Mouse (Mus musculus): ENCODE measurements around the gene Ccl5.
A peak's percentile ranks its signal among the peaks of the same experiment; 100 is the strongest.
"Not testable (repeated sequence)": the region's sequence is repeated elsewhere in the genome, so short reads cannot be mapped to it uniquely, and the experiment has no call there.

Ccl5 gene

DNA sequence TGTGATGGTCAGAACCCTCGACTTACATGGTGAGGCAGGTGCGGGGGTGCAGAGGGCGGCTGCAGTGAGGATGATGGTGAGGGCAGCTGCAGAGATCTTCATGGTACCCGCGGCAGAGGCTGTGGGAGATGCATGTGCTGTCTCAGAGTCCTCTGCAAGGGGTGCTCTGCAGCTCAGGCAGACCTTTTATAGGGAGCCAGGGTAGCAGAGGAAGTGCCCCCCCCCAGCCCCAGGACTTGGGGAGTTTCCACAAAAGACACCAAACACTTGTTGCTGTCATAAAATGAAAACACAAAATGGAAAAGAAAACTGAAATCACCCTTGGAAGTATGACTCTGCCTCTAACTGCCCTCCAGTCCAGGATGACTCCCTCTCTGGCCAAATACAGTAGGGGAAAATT, at the start of gene Ccl5:
Ccl5 (minus strand) TSS at position 159 of the 400 bp plus-strand sequence.
- no peak for DNase-seq

DNA sequence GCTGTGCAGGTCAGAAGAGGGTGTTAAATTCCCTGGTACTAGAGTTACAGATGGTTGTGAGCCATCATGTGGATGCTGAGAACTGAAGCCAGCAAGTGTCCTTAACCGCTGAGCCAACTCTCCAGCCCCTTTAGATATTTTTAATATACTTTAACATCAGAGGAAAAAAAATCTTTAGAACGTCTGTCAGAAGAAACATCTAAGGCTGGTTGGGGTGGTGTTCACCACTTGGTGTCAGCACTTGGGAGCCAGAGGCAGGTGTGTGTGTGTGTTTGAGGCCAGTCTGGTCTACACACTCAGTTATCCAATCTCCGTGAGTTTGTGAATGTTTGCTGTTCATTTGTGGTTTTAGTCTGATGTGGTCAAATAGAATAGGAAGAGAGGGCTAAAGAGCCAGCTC, 48.7 kb upstream of the Ccl5 start:
- DNase-seq: no peak

DNA sequence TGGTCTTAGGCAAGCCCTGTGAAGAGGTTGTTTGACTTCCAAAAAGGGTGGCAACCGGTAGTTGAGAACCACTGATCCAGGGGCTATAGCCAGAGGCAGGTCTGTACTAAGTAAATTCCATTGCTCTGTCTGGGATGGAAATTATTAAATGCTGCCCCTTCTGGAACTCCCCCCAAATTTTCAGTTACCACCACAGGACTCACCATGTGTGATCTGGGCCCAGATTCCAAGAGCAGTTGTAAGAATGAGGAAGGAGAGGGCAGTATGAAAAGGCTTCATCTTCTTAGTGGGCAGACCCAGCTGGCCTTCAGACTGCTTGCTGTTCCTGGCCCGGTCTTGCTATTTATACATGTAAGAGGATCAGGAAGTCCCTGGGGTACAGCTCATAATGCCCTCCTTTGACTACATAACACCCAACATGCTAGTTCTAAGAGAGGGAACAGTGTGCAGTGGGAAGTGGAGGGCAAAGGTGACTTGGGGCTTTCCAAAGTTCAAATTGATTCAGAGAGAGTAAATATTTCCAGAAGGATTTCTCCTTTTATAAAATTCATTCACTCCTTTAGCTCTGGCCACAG, 48.0 kb upstream of the Ccl5 start, which contains the start of gene Ccl9:
Ccl9 (minus strand) TSS at position 451 of the 575 bp plus-strand sequence.
- no peak for DNase-seq

DNA sequence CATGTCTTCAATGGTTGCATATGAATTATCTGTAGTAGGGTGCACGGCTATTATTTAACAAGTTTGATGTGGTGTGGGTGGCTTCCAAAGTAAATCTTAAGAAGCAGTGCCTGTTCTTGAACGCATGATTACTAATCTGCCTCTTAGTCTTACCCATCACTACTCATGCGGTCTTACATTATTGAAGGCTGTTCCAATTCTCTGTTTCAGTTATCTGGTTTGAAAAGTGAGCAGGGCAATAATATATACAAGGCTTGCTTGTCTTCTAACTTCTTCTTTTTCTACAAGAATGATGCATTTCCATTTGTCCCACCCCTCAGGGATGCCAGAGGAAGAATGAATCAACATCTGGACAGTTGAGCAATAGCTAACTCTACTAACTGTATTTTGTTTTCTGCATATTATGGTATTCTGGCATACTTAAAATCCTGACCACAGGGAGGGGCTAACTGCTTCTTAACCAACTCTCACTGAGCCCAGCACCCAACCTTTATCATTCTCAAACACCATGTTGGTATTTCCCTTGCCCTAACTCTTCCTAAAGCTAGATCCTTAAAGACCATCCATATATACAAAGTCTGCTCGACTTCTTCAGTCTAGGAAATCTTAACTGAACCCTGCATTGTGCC, 46.7 kb upstream of the Ccl5 start:
- no peak for DNase-seq

DNA sequence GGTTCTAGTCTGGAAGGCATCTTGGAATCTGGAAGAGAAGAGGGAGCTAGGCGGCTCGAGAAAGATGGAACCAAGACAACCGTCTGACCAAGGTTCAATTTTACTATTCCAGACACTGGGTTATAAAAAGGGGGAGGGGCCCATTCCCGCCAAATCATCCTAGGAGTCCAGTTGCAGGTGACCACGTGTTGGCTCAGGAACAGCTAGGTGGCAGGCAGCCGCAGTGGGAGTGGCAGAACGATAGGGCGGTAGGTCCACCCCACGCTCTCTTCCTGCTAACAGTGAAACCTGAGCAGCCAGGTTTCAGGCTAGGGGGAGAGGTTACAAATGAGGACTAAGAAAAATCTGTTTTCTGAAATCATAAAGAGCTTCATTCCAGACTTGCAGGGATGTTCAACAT, 42.5 kb upstream of the Ccl5 start:
- DNase-seq: no peak

DNA sequence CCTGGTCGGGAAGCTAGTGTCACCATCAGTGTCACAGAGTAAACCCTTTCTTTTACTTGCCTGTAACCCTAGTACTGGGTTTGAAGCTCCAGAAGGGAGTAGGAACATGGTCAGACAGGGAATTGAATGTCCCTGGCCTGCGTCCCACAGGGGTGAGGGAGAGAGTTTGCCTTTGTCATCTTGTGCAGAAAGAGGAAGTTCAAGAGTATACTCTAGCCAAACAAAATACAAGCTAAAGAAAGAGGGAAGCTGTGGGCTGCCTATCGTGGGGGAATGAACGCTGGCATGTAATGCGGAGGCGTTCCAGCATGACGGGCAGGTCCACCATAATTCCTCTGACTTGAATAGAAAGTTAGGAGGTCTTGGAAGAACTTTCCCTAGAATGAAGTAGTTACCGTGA, 41.9 kb upstream of the Ccl5 start:
- no peak for DNase-seq

DNA sequence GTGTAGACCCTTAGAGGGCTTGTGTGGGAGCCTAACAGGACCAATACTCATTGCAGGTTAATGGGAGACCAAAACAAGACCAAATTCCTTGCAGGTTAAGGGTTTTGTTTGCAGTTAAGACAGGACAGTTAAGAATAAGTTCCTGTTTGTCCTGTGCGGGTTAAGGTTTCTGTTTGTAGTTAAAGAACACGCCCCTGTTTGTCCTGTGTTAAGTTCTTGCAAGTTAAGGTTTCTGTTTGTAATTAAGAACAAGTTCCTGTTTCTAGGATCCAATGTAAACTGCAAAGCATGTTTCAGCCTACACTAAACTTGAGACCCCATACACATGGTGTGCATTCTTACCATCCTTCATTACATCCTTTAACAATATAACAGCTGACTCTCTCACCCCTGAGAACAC, 39.9 kb upstream of the Ccl5 start:
- DNase-seq: no peak

DNA sequence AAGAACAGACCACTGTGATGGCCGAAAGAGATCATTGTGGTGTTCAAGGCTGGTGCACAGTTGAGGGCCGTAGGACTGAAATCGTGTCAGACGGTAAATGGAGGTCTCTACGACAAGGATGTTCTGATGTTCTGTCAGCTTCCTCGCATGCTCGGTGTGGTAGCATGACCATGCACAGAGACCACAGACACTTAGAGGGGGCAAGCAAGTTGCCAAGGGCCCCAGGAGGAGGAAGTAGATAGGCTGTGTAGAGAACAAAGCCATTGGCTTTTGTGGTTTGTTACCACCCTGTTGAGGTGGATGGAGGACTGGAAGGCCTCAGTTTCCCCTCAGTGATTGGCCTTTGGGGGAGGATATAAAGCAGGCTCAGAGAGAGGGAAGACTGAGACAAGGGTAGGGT, 38.9 kb upstream of the Ccl5 start:
- no peak for DNase-seq

DNA sequence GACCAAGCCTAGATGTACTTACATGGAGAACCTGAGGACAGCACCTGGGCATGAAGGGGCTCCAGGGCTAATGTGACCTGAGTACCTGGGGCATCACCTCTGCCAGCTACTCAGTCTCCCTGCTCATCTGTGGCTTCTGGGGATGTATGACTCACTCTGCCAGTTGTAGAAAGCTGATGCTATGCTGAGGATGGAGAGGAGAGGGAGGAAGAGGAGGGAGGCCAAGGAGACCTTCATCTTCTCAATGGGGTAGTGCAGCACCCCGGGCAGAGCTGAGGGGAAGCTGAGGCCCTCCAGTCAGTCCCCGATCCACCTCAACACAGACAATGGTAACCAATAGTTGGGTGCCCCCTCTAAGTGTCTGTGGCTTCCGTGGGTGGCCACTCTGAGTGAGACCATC, 38.5 kb upstream of the Ccl5 start:
- no peak for DNase-seq

DNA sequence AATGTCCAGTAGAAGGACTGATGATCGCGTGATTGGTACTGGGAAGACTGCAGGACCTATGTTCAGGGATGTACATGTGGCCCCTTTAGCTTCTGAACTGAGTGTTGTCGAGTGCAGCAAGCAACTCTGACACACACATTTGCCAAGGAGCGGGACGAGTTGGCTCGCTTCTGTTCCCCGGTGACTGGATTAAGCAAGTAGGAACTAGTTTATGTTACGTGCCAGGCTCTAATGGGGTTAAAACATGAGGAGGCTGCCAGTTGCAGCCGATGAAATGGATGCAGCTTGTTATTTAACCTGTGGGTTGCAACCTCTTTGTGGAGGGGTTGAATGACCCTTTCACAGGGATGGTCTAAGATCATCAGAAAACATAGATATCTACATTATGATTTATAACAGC, 37.7 kb upstream of the Ccl5 start:
- DNase-seq: no peak

DNA sequence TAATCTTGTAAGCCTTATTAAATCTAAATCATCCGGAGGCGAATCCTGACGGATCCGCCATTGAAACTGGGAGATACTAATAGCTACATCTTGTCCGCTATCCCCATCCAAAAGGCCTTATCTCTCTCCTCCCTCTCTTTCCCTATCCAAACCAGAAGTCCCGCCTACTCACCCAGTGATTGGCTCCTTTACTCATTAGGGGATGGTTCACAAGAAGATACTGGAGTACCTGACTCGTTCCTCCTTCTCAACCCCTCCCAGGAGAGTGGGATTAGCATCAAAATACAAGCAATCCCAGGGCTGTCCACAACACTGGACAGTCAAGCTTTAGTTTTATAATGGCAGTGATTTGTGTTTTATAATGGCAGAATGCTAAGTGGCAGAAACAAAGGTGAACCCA, 37.0 kb upstream of the Ccl5 start:
- no peak for DNase-seq

DNA sequence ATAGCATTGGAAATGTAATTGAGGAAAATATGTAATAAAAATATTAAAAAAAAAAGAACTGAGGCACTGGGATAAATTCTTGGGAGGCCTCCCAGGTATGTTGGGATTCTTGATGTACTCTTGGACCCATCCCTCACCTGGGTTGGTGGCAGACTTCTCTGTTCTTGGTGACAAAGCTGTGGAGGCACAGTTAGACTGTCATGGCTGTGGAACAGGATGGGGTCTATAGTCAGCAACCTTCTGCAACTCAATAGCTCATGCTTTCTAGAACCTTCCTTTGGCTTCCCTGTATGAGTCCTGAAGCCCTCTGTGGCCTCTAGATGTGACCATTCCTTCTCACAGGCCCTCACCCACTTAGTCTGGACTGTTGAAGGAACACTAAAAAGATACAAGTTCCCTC, 36.3 kb upstream of the Ccl5 start:
- DNase-seq: no peak

DNA sequence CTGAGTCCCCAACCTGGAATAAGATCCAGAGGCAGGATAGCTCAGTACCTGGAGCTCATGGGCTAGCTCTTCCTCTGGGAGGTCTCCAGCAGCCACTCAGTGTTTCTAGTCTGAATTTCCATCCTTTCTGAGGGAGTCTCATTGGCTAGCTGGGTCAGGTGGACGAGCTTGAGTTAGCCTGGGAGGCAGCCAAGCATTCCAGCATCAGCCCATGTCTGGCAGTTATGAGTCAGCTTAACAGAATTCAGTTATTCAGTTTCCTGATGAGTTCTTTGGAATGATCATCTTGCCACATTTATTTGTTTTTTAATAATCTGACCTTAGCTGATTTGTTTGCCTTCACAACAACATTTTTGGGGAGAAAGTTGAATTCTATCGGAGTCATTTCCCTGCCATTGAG, 33.4 kb upstream of the Ccl5 start:
- no peak for DNase-seq

DNA sequence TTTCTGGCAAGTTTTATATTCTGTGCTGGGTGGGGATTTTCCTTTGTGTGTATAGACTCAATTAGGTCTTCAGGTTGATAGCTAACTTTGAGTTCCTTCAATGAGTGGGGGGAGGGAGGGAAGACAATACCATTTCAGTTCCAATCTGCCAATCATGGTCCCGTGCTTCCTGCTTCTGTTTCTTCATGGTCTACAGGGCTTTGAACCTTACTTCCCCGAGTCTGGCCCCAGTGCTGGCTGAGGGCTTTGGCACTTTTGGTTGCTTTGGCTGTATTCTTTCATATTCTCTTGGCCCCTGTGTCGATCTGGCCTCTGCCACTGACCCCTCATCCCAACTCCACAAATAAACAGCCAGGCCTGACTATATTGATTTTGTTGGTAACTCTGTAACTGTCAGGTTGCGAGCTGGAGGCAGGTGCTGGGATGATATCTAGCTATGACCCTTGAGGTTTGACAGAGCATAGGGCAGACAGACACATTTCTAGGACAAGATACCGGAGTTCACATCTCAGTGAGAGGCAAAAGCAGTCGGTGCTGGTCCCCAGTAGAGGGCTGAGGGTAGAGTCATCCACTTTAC, 32.1 kb upstream of the Ccl5 start:
- no peak for DNase-seq

DNA sequence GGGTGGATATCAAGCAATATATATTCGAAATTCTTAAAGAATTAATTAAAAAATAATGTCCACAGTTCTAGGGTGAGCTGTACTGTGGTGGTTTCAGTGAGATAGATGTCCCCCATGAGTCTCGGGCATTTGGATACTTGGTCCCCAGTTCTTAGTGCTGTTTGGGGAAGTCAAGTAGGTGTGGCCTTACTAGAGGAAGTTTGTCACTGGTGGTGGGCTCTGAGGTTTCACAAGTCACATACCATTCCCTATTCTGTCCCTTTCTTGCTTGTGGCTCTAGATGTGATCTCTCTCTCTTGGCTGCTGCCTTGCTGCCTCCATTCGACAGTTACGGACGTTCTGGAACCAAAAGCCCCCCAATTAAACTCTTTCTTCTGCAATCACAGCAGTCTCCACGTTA, 30.1 kb upstream of the Ccl5 start:
- no peak for DNase-seq

DNA sequence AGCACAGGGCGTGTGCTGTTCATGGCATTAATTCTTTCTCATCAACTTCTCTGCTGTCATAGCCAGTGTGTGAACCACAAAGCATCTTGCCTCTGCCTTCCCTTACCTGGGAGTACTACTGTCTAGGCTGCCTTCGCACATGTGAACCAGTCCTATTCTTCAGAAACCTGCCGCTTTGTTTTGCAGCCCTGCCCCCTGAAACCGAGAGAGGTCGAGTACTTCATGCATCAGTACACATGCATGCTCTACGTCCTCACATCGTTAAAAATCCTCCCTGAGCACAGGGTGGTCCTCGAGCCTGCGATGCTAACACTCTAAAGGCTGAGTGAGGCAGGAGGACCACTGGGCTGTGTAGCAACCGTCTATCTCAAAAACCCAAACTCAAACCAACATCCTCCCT, 26.8 kb upstream of the Ccl5 start:
- no peak for DNase-seq

DNA sequence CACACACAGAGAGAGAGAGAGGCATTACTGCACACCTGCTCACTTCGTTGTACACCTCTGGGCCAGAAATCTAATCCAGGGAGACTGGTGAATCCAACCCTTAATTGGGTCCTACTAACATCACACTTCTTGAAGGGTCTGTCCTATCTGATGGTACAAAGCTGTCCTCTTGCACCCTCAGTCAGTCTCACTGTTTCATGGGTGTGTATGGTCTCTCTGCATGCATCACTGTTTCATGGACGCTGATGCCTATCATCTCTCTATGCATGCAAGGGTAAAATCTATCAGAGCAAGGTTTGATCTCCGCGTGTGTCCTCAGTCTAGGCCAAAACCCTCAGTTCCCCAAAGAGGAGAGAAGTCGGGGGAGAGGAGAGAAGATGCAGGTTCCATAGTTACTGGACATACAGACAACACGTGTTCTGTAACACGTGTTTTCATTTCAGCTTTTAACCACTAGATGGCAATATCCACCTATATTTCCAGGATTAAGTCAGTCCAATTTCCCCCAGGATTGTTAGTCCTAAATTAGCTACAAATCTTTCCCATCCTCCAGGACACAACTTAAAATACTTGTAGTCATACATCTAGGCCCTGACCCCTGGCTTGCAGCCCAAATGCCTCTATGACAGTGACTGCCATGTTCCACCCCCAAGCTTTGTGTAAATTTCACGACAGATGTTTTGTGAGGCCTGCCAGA, 25.9 kb upstream of the Ccl5 start:
- DNase-seq: peak; percentile 46

DNA sequence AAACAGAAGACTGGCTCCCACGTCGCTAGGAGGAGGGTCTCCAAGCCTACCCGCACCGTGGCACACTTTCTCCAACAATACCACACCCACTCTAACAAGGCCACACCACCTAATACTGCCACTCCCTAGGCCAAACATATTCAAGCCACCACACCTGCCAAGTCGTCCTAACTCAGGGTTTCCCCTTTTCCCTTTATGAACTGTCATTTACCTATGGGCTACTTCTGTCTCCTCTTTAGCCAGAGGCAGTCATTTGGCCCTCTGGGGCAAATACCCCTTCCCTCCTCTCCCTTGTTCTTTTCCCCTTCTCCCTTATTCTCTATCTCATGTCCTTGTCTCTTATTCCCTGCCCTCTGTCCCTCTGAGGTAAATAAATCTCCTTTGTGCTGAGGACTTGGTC, 21.4 kb upstream of the Ccl5 start:
- DNase-seq: no peak

DNA sequence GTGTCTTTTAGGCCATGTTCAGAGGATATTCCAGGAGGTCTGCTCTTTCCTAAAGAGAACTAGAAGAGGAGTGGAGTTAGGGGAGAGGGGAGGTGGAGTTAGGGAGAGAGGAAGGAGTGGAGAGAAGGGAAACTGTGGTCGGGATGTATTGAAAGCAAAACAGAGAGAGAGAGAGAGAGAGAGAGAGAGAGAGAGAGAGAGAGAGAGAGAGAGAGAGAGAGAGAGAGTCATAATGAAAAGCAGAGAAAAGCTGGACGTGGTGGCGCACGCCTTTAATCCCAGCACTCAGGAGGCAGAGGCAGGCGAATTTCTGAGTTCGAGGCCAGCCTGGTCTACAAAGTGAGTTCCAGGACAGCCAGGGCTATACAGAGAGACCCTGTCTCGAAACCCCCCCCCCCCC, 20.7 kb upstream of the Ccl5 start:
- DNase-seq: not testable (repeated sequence)

DNA sequence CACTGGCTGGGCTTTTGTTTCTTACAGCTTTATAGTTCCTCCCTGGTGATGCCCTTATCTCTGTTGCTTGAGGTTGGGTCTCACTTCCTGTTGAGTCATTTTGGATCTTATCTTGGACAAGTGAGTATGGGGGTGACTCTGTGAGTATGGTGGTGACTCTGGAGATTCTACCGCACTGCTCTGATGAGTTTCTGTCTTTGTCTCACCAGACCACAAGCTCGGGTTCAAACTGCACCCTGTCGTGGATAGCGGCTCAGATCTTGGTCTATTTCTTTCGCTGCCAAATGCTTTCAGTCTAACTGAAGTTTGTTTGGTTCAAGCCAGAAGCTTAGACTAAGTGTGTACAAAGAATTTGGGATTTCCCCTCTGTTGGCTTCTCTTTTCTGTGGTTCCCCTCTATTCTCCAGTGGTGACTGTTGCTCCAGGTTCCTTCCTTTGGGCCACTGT, 19.9 kb upstream of the Ccl5 start:
- no peak for DNase-seq

DNA sequence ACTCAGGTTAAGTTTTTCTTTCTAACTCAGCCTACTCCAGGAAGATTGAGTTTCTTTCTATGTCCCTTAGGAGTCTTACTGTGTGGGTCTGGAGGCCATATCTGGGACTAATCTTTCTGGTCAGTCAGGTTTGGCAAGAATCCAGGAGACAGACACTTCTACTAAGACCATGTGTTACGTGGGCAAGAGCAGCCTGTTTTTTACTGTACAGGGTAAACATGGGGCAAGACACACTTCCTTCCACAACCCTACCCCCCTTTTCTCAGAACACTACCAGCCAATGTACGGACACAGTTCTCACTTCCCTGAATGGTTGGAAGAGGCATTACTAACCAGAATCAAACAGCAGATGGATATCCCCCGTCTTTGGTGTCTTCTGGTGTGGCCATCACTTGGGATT, 13.9 kb upstream of the Ccl5 start:
- DNase-seq: no peak

DNA sequence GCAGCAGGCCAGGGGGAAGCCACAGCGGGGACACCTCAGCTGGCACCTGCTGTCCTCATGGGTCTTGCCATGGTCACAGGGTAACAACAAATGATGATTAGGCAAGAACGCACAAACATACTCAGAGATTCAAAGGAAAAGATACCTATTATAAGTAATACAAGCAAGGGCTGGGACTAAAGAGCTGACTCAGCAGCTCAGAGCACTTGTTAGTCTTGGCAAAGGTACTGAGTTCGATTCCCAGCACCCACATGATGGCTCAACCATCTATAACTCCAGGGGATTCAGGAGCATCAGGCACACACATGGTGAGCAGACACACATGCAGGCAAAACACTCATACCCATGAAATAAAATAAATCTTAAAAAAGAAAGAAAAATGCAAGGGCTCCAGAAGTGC, 11.1 kb upstream of the Ccl5 start:
- no peak for DNase-seq

DNA sequence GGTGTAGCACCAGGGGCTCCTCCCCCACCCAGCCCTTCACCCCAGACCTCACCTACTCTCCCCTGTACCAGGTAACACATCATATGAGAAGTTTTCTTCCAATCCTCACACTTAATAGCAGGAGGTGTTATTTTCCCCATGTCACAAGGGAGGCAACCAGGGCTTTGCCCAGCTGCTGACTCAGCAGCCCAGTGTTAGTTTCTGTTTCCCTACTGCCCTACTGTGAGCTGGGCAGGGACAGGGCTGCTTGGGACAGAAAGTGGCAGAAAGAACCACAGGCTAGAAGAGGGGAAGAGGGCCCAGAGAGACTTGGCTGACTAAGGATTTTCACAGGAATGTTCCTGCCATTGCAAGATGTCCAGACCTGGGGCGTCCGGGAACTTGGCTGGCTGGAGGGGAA, 10.6 kb upstream of the Ccl5 start:
- no peak for DNase-seq

DNA sequence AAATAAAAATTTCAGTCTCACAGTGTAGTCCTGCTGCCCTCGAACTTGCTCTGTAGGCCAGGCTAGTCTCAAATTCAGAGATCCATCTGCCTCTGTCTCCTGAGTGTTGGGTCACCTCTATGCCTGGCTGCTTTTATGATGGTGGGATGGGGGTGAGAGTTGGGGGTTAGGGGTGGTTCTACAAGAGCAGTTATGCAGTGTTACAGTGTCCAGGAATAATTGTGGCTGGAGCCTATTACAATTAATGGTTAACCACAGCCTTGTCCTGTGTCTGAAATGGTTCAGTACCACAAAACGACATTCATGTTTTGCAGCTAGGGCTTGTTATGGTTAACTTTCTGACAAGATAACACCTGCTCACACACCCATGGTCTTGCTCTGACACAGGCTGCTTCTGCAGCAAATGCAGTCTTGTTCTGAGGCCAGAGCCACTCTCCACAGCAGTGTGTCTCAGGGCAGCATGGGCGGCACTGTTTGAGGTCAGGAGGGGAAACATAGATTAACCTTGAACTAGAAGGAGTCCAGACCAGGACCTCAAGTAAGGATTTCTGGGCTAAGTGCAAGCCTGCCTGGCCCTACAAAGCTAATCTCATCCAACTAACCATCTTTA, 8.5 kb upstream of the Ccl5 start:
- no peak for DNase-seq

Measured in right cerebral cortex, postnatal 4 days (tissue).